Mouse (Mus musculus): ENCODE measurements around the gene Ankrd44. TPM values are rescaled to one million over a fixed set of nuclear protein-coding genes. Genes with fewer than 3 reads are reported as not detected.

The Ankrd44 gene
- polyA plus RNA-seq, 1 experiment from 2014 or later, result 20.9 TPM

GRCm38 (mm10) chr1:54833221-54833620 is 93.0 kb downstream of the Ankrd44 start:
- Histone ChIP-seq H3K36me3 (no peaks in the 10 kb centered on the region), H3K27ac (no peak overlapping the region), H3K27me3 (no peaks in the 10 kb centered on the region), H3K9ac (no peak overlapping the region), H3K4me3 (no peak overlapping the region), H3K4me2 (replicated peaks) (no peak overlapping the region), H3K4me1 (no peaks in the 10 kb centered on the region), H3K9me3 (replicated peaks) (no peaks in the 10 kb centered on the region)
- 89% methylated on average over 6 of the region's 6 CpGs for WGBS
- ATAC-seq (ENCODE audit: low FRiP score), result no peak

- no peak overlapping the region for H3K4me2 ChIP-seq (replicated peaks)
- no peak for ATAC-seq (ENCODE audit: low FRiP score)
- no peaks in the 10 kb centered on the region for H3K4me1 ChIP-seq
- no peaks in the 10 kb centered on the region for H3K27me3 ChIP-seq
- no peak overlapping the region for H3K27ac ChIP-seq
- H3K9ac ChIP-seq, result no peak overlapping the region
- H3K4me3 ChIP-seq, result no peak overlapping the region
- no peaks in the 10 kb centered on the region for H3K36me3 ChIP-seq
- WGBS, result 0% methylated on average over 1 of the region's 1 CpGs
- H3K9me3 ChIP-seq (replicated peaks), result no peaks in the 10 kb centered on the region
Measured at GRCm38 (mm10) chr1:54832765-54833164, 93.4 kb downstream of the Ankrd44 start.

GRCm38 (mm10) chr1:54830223-54830622 is 96.0 kb downstream of the Ankrd44 start:
- Histone ChIP-seq H3K9me3 (replicated peaks) (no peaks in the 10 kb centered on the region), H3K9ac (no peak overlapping the region), H3K4me2 (replicated peaks) (no peak overlapping the region), H3K4me1 (no peaks in the 10 kb centered on the region), H3K27me3 (no peaks in the 10 kb centered on the region), H3K27ac (no peak overlapping the region), H3K36me3 (no peaks in the 10 kb centered on the region; the same call in 1 of the 2 replicates), H3K4me3 (no peak overlapping the region)
- WGBS, result 69% methylated on average over 6 of the region's 6 CpGs
- ATAC-seq (ENCODE audit: low FRiP score), result no peak

- no peak for ATAC-seq (ENCODE audit: low FRiP score)
- H3K4me2 ChIP-seq (replicated peaks), result no peak overlapping the region
- no peak overlapping the region for H3K27ac ChIP-seq
- H3K4me1 ChIP-seq, result no peaks in the 10 kb centered on the region
- no peak overlapping the region for H3K9ac ChIP-seq
- no peaks in the 10 kb centered on the region; the same call in 1 of the 2 replicates for H3K36me3 ChIP-seq
- H3K27me3 ChIP-seq, result no peaks in the 10 kb centered on the region
- H3K4me3 ChIP-seq, result no peak overlapping the region
- 88% methylated on average over 5 of the region's 5 CpGs for WGBS
- no peaks in the 10 kb centered on the region for H3K9me3 ChIP-seq (replicated peaks)
Measured at GRCm38 (mm10) chr1:54829681-54830213, 96.4 kb downstream of the Ankrd44 start.

GRCm38 (mm10) chr1:54827827-54828226 is 98.4 kb downstream of the Ankrd44 start:
- Histone ChIP-seq H3K4me3 (no peak overlapping the region), H3K27me3 (no peaks in the 10 kb centered on the region), H3K36me3 (no peaks in the 10 kb centered on the region; the same call in 1 of the 2 replicates), H3K4me1 (no peaks in the 10 kb centered on the region), H3K9me3 (replicated peaks) (no peaks in the 10 kb centered on the region), H3K4me2 (replicated peaks) (no peak overlapping the region), H3K27ac (no peak overlapping the region), H3K9ac (no peak overlapping the region)
- ATAC-seq (ENCODE audit: low FRiP score), result no peak
- 65% methylated on average over 8 of the region's 8 CpGs for WGBS

GRCm38 (mm10) chr1:54827351-54827750 is 98.8 kb downstream of the Ankrd44 start:
- no peaks in the 10 kb centered on the region for H3K9me3 ChIP-seq (replicated peaks)
- H3K27me3 ChIP-seq, result no peaks in the 10 kb centered on the region
- no peak overlapping the region for H3K27ac ChIP-seq
- ATAC-seq (ENCODE audit: low FRiP score), result no peak
- WGBS, result 48% methylated on average over 3 of the region's 3 CpGs
- no peak overlapping the region for H3K9ac ChIP-seq
- H3K4me1 ChIP-seq, result no peaks in the 10 kb centered on the region
- H3K4me3 ChIP-seq, result no peak overlapping the region
- no peaks in the 10 kb centered on the region; the same call in 1 of the 2 replicates for H3K36me3 ChIP-seq
- H3K4me2 ChIP-seq (replicated peaks), result no peak overlapping the region

GRCm38 (mm10) chr1:54826426-54826986 is 99.7 kb downstream of the Ankrd44 start:
- Histone ChIP-seq H3K9ac (no peak overlapping the region), H3K36me3 (no peaks in the 10 kb centered on the region; the same call in 1 of the 2 replicates), H3K9me3 (replicated peaks) (no peaks in the 10 kb centered on the region), H3K27ac (no peak overlapping the region), H3K4me3 (no peak overlapping the region), H3K4me2 (replicated peaks) (no peak overlapping the region), H3K4me1 (no peaks in the 10 kb centered on the region), H3K27me3 (no peaks in the 10 kb centered on the region)
- 64% methylated on average over 4 of the region's 4 CpGs for WGBS
- no peak for ATAC-seq (ENCODE audit: low FRiP score)

- WGBS, result 77% methylated on average over 6 of the region's 6 CpGs
Measured at GRCm38 (mm10) chr1:54825718-54826425, 100.3 kb downstream of the Ankrd44 start.

GRCm38 (mm10) chr1:54824106-54824808 is 101.9 kb downstream of the Ankrd44 start:
- H3K36me3 ChIP-seq, result no peaks in the 10 kb centered on the region; the same call in 1 of the 2 replicates
- no peak overlapping the region for H3K9ac ChIP-seq
- 67% methylated on average over 14 of the region's 14 CpGs for WGBS
- H3K4me1 ChIP-seq, result no peaks in the 10 kb centered on the region
- no peak overlapping the region for H3K4me2 ChIP-seq (replicated peaks)
- ATAC-seq (ENCODE audit: low FRiP score), result no peak
- no peak overlapping the region for H3K4me3 ChIP-seq
- H3K27ac ChIP-seq, result no peak overlapping the region
- H3K27me3 ChIP-seq, result no peaks in the 10 kb centered on the region
- H3K9me3 ChIP-seq (replicated peaks), result no peaks in the 10 kb centered on the region

More at GRCm38 (mm10) chr1:54825718-54826425, 100.3 kb downstream of the Ankrd44 start:
- Histone ChIP-seq H3K27me3 (no peaks in the 10 kb centered on the region), H3K36me3 (no peaks in the 10 kb centered on the region; the same call in 1 of the 2 replicates), H3K9me3 (replicated peaks) (no peaks in the 10 kb centered on the region), H3K4me2 (replicated peaks) (no peak overlapping the region), H3K9ac (no peak overlapping the region), H3K4me1 (no peaks in the 10 kb centered on the region), H3K4me3 (no peak overlapping the region), H3K27ac (no peak overlapping the region)
- no peak for ATAC-seq (ENCODE audit: low FRiP score)

GRCm38 (mm10) chr1:54821797-54822196 is 104.4 kb downstream of the Ankrd44 start:
- 92% methylated on average over 1 of the region's 1 CpGs for WGBS
- no peak overlapping the region for H3K4me2 ChIP-seq (replicated peaks)
- H3K4me3 ChIP-seq, result no peak overlapping the region
- H3K27me3 ChIP-seq, result no peaks in the 10 kb centered on the region
- H3K9ac ChIP-seq, result no peak overlapping the region
- no peak overlapping the region for H3K27ac ChIP-seq
- H3K36me3 ChIP-seq, result no peaks in the 10 kb centered on the region; the same call in 1 of the 2 replicates
- ATAC-seq (ENCODE audit: low FRiP score), result no peak
- no peaks in the 10 kb centered on the region for H3K9me3 ChIP-seq (replicated peaks)
- no peaks in the 10 kb centered on the region for H3K4me1 ChIP-seq

- Histone ChIP-seq H3K27me3 (no peaks in the 10 kb centered on the region), H3K27ac (peak overlapping the region; percentile 30; the same call in 1 of the 2 replicates), H3K4me3 (no peak overlapping the region), H3K4me2 (replicated peaks) (no peak overlapping the region), H3K36me3 (no peaks in the 10 kb centered on the region), H3K9ac (no peak overlapping the region), H3K9me3 (replicated peaks) (no peaks in the 10 kb centered on the region), H3K4me1 (0 out of 2 replicates have a peak, but pooled peaks cover 2% of the 10 kb centered on the region)
- 74% methylated on average over 9 of the region's 9 CpGs for WGBS
- ATAC-seq (ENCODE audit: low FRiP score), result no peak
Measured at GRCm38 (mm10) chr1:54815206-54815855, 110.9 kb downstream of the Ankrd44 start.
